ENCODE assay signal across 8 mouse cellular contexts in genomic region chr10:43577997-43578331, GRCm38 (mm10). TPM values are rescaled to one million over a fixed set of nuclear protein-coding genes. Genes with fewer than 3 reads are reported as not detected.
DNase-seq lines count a peak whose midpoint lies in the region; TF ChIP-seq lines count a peak whose summit lies in the region.

Gene Cd24a (plus strand): TSS chr10:43578284.

- intact Hi-C loops in heart, adult 2 months (cut with DNase I): loop anchor here (10.0 kb wide), 1 partner anchor 497 kb away; no protein-coding TSS in a partner anchor
- intact Hi-C loops in heart, postnatal 36 days (cut with DNase I): no loop called here

- DNase-seq in heart, adult 2 months: no peak
- DNase-seq in heart, postnatal 36 days: no peak
- no peak for DNase-seq in thymus, adult 2 months
- DNase-seq in thymus, postnatal 4 days: no peak
- DNase-seq in heart, postnatal 4 days: no peak
- DNase-seq in Muller cell, postnatal 12 days (ENCODE audit: inconsistent ontology term): no peak
- no peak for DNase-seq in right cerebral cortex, adult 18-20 months

- 6% methylated on average over 6 of the region's 6 CpGs for WGBS in heart, adult 2 months
- under 1% methylated on average over 6 of the region's 6 CpGs for WGBS in thymus, adult 2 months
- WGBS in macrophage (ENCODE audit: missing documents): 3% methylated on average over 6 of the region's 6 CpGs

- H3K27ac ChIP-seq in heart, adult 2 months: no peak within 1 kb of the TSS
- H3K27ac ChIP-seq in thymus, adult 2 months (ENCODE audit: control insufficient read depth, insufficient read depth, low read length): peak within 1 kb of the TSS; percentile 87
- no peak within 1 kb of the TSS for H3K27ac ChIP-seq in macrophage

- no peak for TF ChIP-seq CTCF in heart, adult 2 months (IDR thresholded peaks at IDR 0.05)
- TF ChIP-seq CTCF in thymus, adult 2 months (IDR thresholded peaks at IDR 0.05; ENCODE audit: borderline replicate concordance, control insufficient read depth, extremely low read depth, insufficient read depth, low read length, poor library complexity): no peak

- peaks cover 3% of the 10 kb centered on the region for H3K4me1 ChIP-seq in heart, adult 2 months (ENCODE audit: control insufficient read depth, insufficient read depth, low read length)
- H3K4me1 ChIP-seq in thymus, adult 2 months (replicated peaks; ENCODE audit: control insufficient read depth, insufficient read depth, low read length): peaks cover 20% of the 10 kb centered on the region; the same call in 1 of the 2 replicates

- no peaks in the 10 kb centered on the region for H3K36me3 ChIP-seq in heart, adult 2 months (ENCODE audit: control insufficient read depth, insufficient read depth, low read length)
- H3K36me3 ChIP-seq in thymus, adult 2 months (ENCODE audit: control insufficient read depth, insufficient read depth, low read length): no peaks in the 10 kb centered on the region
- H3K36me3 ChIP-seq in macrophage (ENCODE audit: inconsistent target): no peaks in the 10 kb centered on the region

- peak within 1 kb of the TSS; percentile 41 for H3K4me3 ChIP-seq in heart, adult 2 months
- peak within 1 kb of the TSS; percentile 97 for H3K4me3 ChIP-seq in thymus, adult 2 months (ENCODE audit: control insufficient read depth, insufficient read depth, low read length)
- H3K4me3 ChIP-seq in macrophage (ENCODE audit: inconsistent target): peak within 1 kb of the TSS; percentile 42

- no peaks in the 10 kb centered on the region for H3K79me2 ChIP-seq in heart, adult 2 months (replicated peaks; ENCODE audit: control insufficient read depth, insufficient read depth, low read length)
- no peaks in the 10 kb centered on the region for H3K79me2 ChIP-seq in macrophage (ENCODE audit: inconsistent target)

- H3K27me3 ChIP-seq in heart, adult 2 months (ENCODE audit: control insufficient read depth, insufficient read depth, low read length): peaks cover 6% of the 10 kb centered on the region
- H3K27me3 ChIP-seq in thymus, adult 2 months (ENCODE audit: control insufficient read depth, insufficient read depth, low read length): no peaks in the 10 kb centered on the region

- TF ChIP-seq POLR2A in heart, adult 2 months (IDR thresholded peaks at IDR 0.05; ENCODE audit: insufficient read depth, low read depth, low read length): no peak
- TF ChIP-seq POLR2A in thymus, adult 2 months (IDR thresholded peaks at IDR 0.05; ENCODE audit: control insufficient read depth, extremely low read depth, insufficient read depth, low read length, poor library complexity): no peak

- H3K9ac ChIP-seq in heart, adult 2 months (ENCODE audit: low read depth, low read length): peak within 1 kb of the TSS; percentile 48

- TF ChIP-seq EP300 in heart, adult 2 months (IDR thresholded peaks at IDR 0.05; ENCODE audit: insufficient read depth, low read depth, low read length): no peak

RNA-seq across cellular contexts. Expression of gene Cd24a, which starts in this region (rescaled TPM):
- 10 to 100 TPM in 1 of 2 experiments, 1 to 10 TPM in 1; 5.0 to 19.7 TPM for total RNA-seq in heart, adult 2 months (2021)
- 10.8 and 36.4 TPM in 2 replicates for polyA plus RNA-seq in heart, adult 2 months (2012; rRNA removed)
- 1 to 10 TPM; 6.6 to 8.1 TPM for total RNA-seq in heart, postnatal 36 days (2021)
- 247 and 273 TPM in 2 replicates for polyA plus RNA-seq in thymus, adult 2 months (2012; rRNA removed)
- 10 to 100 TPM; 14.6 to 22.6 TPM for total RNA-seq in heart, postnatal 4 days (2021)
- 1 to 10 TPM in 3 of 26 experiments, under 1 TPM in 7, not detected in 16; 0.49 to 3.1 (median 0.89) TPM for total RNA-seq in macrophage (2018; cell fraction: chromatin; rRNA removed)
- 10 to 100 TPM in 13 of 26 experiments, 1 to 10 TPM in 11, under 1 TPM in 2; 0.99 to 16.4 (median 8.0) TPM for total RNA-seq in macrophage (2018; cell fraction: cytosol; rRNA removed)
- total RNA-seq in macrophage (2018; cell fraction: nucleus; rRNA removed): 1 to 10 TPM in 19 of 26 experiments, under 1 TPM in 6, not detected in 1; 0.43 to 6.2 (median 2.5) TPM
- 5.6 to 18.3 TPM (median 12.2 TPM) in 3 replicates for polyA plus RNA-seq in macrophage (2018)

Comparison
In these comparisons a context has a peak if more than half of its experiments do, and no peak if none do; other contexts are left out.
1. H3K4me3 ChIP-seq: peak in every context shown above with its lines; median percentile 97 in thymus, adult 2 months; 42 in macrophage; 41 in heart, adult 2 months.